In the genomic region with DNA sequence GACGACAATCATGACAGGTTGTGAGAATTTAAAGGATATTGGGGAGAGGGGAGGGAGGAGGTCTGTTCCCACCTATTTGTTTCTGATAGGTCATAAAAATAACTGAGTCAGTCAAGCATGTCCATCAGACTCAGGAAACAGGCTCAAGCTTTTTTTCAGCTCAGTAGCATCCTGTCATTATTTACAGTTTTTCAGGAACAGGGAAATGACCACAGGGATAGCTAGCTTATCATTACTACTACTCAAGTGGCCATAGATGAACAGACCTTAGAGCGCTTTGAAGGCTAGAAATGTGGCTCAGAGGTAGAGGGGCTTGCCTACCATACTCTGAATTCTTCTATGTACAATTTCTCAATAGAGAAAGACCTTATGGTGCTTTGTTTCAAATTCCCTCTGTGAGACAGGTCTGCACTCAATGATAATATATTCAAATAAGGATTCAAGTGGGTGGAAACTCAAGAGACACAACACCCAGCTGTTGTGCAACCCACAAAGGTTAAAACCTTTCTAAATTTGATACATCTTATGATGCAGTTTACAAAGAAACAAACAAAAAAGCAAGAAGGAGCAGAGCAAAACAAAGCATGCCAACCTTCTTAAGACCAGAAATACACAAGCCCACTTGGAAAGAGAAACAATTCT, we compare ENCODE assay signal across 8 mouse cellular contexts. TPM values are rescaled to one million over a fixed set of nuclear protein-coding genes. Genes with fewer than 3 reads are reported as not detected.
DNase-seq lines count a peak whose midpoint lies in the region; ATAC-seq and TF ChIP-seq lines count a peak whose summit lies in the region.

No protein-coding gene starts in this region.

- H3K9ac ChIP-seq in forebrain, embryonic 16.5 days (replicated peaks; ENCODE audit: low read depth, low read length), result peak overlapping the region; percentile 95
- H3K9ac ChIP-seq in liver, embryonic 15.5 days, result peak overlapping the region; percentile 98

- peak overlapping the region; percentile 78 for H3ac ChIP-seq in C2C12 (ENCODE audit: control insufficient read depth, insufficient read length, low read depth)

- intact Hi-C loops in gastrocnemius, adult 2 months (cut with DNase I), result loop anchor here (10.0 kb wide), 1 partner anchor 890 kb away; a partner anchor contains a TSS
- intact Hi-C loops in left cerebral cortex, postnatal 4 days (cut with DNase I), result no loop called here

- no peak for DNase-seq in gastrocnemius, adult 2 months
- DNase-seq in gastrocnemius, adult 18-20 months (ENCODE audit: low spot score), result no peak
- DNase-seq in MN1 (ENCODE audit: low spot score), result no peak
- DNase-seq in spleen, postnatal 10 days (ENCODE audit: low spot score in 2 of 2), result no peak
- DNase-seq in left cerebral cortex, postnatal 4 days, result no peak

- H3K27me3 ChIP-seq in C2C12 (ENCODE audit: control insufficient read depth, insufficient read depth, insufficient read length), result no peaks in the 10 kb centered on the region
- no peaks in the 10 kb centered on the region for H3K27me3 ChIP-seq in forebrain, embryonic 16.5 days (replicated peaks; ENCODE audit: control insufficient read depth, insufficient read depth, low read length)
- no peaks in the 10 kb centered on the region for H3K27me3 ChIP-seq in liver, embryonic 15.5 days

- H3K4me2 ChIP-seq in forebrain, embryonic 16.5 days (ENCODE audit: low read length), result peak overlapping the region; percentile 92
- peak overlapping the region; percentile 88 for H3K4me2 ChIP-seq in liver, embryonic 15.5 days

- H3K79me3 ChIP-seq in C2C12 (ENCODE audit: low read depth), result peaks cover 58% of the 10 kb centered on the region

- no peak for ATAC-seq in forebrain, embryonic 16.5 days
- ATAC-seq in liver, embryonic 15.5 days (ENCODE audit: insufficient read depth), result no peak

- H3K9me3 ChIP-seq in forebrain, embryonic 16.5 days (ENCODE audit: control insufficient read depth, low read length), result no peaks in the 10 kb centered on the region
- H3K9me3 ChIP-seq in liver, embryonic 15.5 days (replicated peaks), result no peaks in the 10 kb centered on the region

- peaks cover 28% of the 10 kb centered on the region for H3K4me1 ChIP-seq in forebrain, embryonic 16.5 days (replicated peaks; ENCODE audit: control insufficient read depth, insufficient read depth, low read length)
- H3K4me1 ChIP-seq in liver, embryonic 15.5 days (replicated peaks), result peaks cover 38% of the 10 kb centered on the region

- 48% methylated on average over 2 of the region's 2 CpGs for WGBS in forebrain, embryonic 16.5 days
- 58% methylated on average over 2 of the region's 2 CpGs for WGBS in liver, embryonic 15.5 days (ENCODE audit: insufficient replicate concordance)

- peak overlapping the region; percentile 96 for H3K27ac ChIP-seq in gastrocnemius, adult 2 months
- peak overlapping the region; percentile 13; the same call in 1 of the 2 replicates for H3K27ac ChIP-seq in forebrain, embryonic 16.5 days (ENCODE audit: low read length)
- peak overlapping the region; percentile 96 for H3K27ac ChIP-seq in liver, embryonic 15.5 days (replicated peaks)

- no peak for TF ChIP-seq CTCF in gastrocnemius, adult 2 months (IDR thresholded peaks at IDR 0.05)
- TF ChIP-seq CTCF in C2C12 (IDR thresholded peaks at IDR 0.05; ENCODE audit: control insufficient read depth, insufficient read depth, insufficient read length), result no peak

- peaks cover 61% of the 10 kb centered on the region for H3K79me2 ChIP-seq in C2C12 (ENCODE audit: control insufficient read depth, insufficient read depth)

- peak overlapping the region; percentile 92 for H3K4me3 ChIP-seq in gastrocnemius, adult 2 months
- peak overlapping the region; percentile 79 for H3K4me3 ChIP-seq in C2C12 (ENCODE audit: insufficient read depth, poor library complexity, severe bottlenecking)
- H3K4me3 ChIP-seq in forebrain, embryonic 16.5 days (replicated peaks; ENCODE audit: low read length), result peak overlapping the region; percentile 93
- peak overlapping the region; percentile 93 for H3K4me3 ChIP-seq in liver, embryonic 15.5 days (replicated peaks)

- peaks cover 13% of the 10 kb centered on the region for H3K36me3 ChIP-seq in C2C12 (ENCODE audit: control insufficient read depth, insufficient read depth)
- H3K36me3 ChIP-seq in forebrain, embryonic 16.5 days (ENCODE audit: control insufficient read depth, insufficient read depth), result peaks cover 3% of the 10 kb centered on the region; the same call in 1 of the 2 replicates
- peaks cover 17% of the 10 kb centered on the region for H3K36me3 ChIP-seq in liver, embryonic 15.5 days (replicated peaks)

TF ChIP-seq in C2C12, 6 proteins besides CTCF, POLR2A, EP300 and RAD21:
- TF ChIP-seq MAX (IDR thresholded peaks at IDR 0.05), result no peak
- TF ChIP-seq MYOG (IDR thresholded peaks at IDR 0.05; ENCODE audit: control insufficient read depth, extremely low read depth, insufficient read length), result no peak
- peak; percentile 3 for TF ChIP-seq CEBPB (IDR thresholded peaks at IDR 0.05; ENCODE audit: low read depth)

RNA-seq across cellular contexts. Expression of a gene that starts 1.3 kb away (rescaled TPM):
- total RNA-seq in gastrocnemius, adult 2 months (2021), result 10 to 100 TPM; 41.0 to 46.0 TPM
- total RNA-seq in gastrocnemius, adult 18-20 months (2021), result 10 to 100 TPM; 32.1 to 41.5 TPM
- 10.9 TPM for polyA plus RNA-seq in C2C12 (2012; fragmentation: generic; extraction: Trizol)
- 48.4 and 54.8 TPM in 2 replicates for polyA plus RNA-seq in forebrain, embryonic 16.5 days (2015; fragmentation: Nextera tagmentation; extraction: Ambion mirVana)
- polyA plus RNA-seq in liver, embryonic 15.5 days (2015; fragmentation: Nextera tagmentation; extraction: Ambion mirVana), result 20.2 and 22.1 TPM in 2 replicates
- total RNA-seq in left cerebral cortex, postnatal 4 days (2021), result 10 to 100 TPM; 26.4 to 27.4 TPM

Comparison
In these comparisons a context has a peak if more than half of its experiments do, and no peak if none do; other contexts are left out.
1. H3K27ac ChIP-seq: peak in every context shown above with its lines; median percentile 96 in gastrocnemius, adult 2 months; 96 in liver, embryonic 15.5 days; 13 in forebrain, embryonic 16.5 days.